Mouse (Mus musculus) testis, adult 2 months (tissue): ENCODE data around the gene Asb15.

ENCODE experiments used
- CTCF ChIP-seq: fragments of 200-500 bp; IDR thresholded peaks from 2 replicates; pipeline ENCODE4 v1.5.1; 2012; ENCODE audit warnings: low read depth, mild to moderate bottlenecking, inconsistent platforms, low read length, moderate library complexity; ENCODE audit not compliant: control insufficient read depth, insufficient read depth, insufficient replicate concordance
- POLR2A ChIP-seq: fragments of 200-500 bp; IDR thresholded peaks from 2 replicates; pipeline ENCODE4 v1.6.1; 2012; ENCODE audit warnings: low read depth, mild to moderate bottlenecking, inconsistent platforms, low read length, moderate library complexity; ENCODE audit not compliant: control insufficient read depth

DNA sequence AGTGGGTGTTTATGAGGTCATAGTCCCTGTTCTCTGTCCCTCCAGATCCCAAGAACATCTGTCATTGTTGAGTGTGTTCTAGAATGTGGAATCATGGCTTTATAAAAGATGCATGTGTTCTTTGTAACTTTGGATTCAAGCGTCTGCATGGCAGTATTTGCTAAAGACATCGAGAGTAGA is at the start of gene Asb15:
- TF ChIP-seq POLR2A = no peak
- no peak for TF ChIP-seq CTCF
